Mouse (Mus musculus): ENCODE data around the gene Sema6c. TPM values are rescaled to one million over a fixed set of nuclear protein-coding genes. Genes with fewer than 3 reads are reported as not detected.
A peak's percentile ranks its signal among the peaks of the same experiment; 100 is the strongest.

Gene Sema6c
- polyA plus RNA-seq, 1 experiment from 2014 or later = 1.0 TPM

GRCm38 (mm10) chr3:95135023-95135422 lies 25.2 kb upstream of the Sema6c start:
- 0 out of 2 replicates have a peak, but pooled peaks have one; percentile 37 for ATAC-seq
- no peak for TF ChIP-seq CTCF (IDR thresholded peaks at IDR 0.05; ENCODE audit: low read depth)
- H3K4me3 ChIP-seq (ENCODE audit: low read depth, low read length) = peak overlapping the region; percentile 33
- no peak overlapping the region for H3K9ac ChIP-seq (ENCODE audit: low read depth, low read length)
- H3K9me3 ChIP-seq (ENCODE audit: control insufficient read depth) = no peaks in the 10 kb centered on the region
- H3K4me2 ChIP-seq (replicated peaks; ENCODE audit: low read depth) = peak overlapping the region; percentile 69
- H3K36me3 ChIP-seq (ENCODE audit: control insufficient read depth, insufficient read depth) = peaks cover 17% of the 10 kb centered on the region
- H3K27ac ChIP-seq (ENCODE audit: low read depth, low read length) = peak overlapping the region; percentile 46; the same call in 1 of the 2 replicates
- no peaks in the 10 kb centered on the region for H3K27me3 ChIP-seq (replicated peaks; ENCODE audit: control insufficient read depth, insufficient read depth, low read length)
- H3K4me1 ChIP-seq (replicated peaks; ENCODE audit: control insufficient read depth, insufficient read depth, low read length) = peaks cover 7% of the 10 kb centered on the region; the same call in 1 of the 2 replicates
- 8% methylated on average over 6 of the region's 6 CpGs for WGBS

- H3K9ac ChIP-seq (ENCODE audit: low read depth, low read length) = no peak overlapping the region
- H3K9me3 ChIP-seq (ENCODE audit: control insufficient read depth) = no peaks in the 10 kb centered on the region
- 0 out of 2 replicates have a peak overlapping the region, but pooled peaks have one; percentile 46 for H3K27ac ChIP-seq (ENCODE audit: low read depth, low read length)
- H3K4me1 ChIP-seq (replicated peaks; ENCODE audit: control insufficient read depth, insufficient read depth, low read length) = peaks cover 7% of the 10 kb centered on the region; the same call in 1 of the 2 replicates
- peaks cover 21% of the 10 kb centered on the region for H3K36me3 ChIP-seq (ENCODE audit: control insufficient read depth, insufficient read depth)
- no peaks in the 10 kb centered on the region for H3K27me3 ChIP-seq (replicated peaks; ENCODE audit: control insufficient read depth, insufficient read depth, low read length)
- H3K4me2 ChIP-seq (replicated peaks; ENCODE audit: low read depth) = peak overlapping the region; percentile 69
- no peak for ATAC-seq
- 72% methylated on average over 7 of the region's 7 CpGs for WGBS
- H3K4me3 ChIP-seq (ENCODE audit: low read depth, low read length) = no peak overlapping the region; the same call in 1 of the 2 replicates
- 0 out of 2 replicates have a peak, but pooled peaks have one; percentile 6 for TF ChIP-seq CTCF (IDR thresholded peaks at IDR 0.05; ENCODE audit: low read depth)
These were observed 24.7 kb upstream of the Sema6c start for GRCm38 (mm10) chr3:95135433-95136052.

- Histone ChIP-seq H3K9me3 (ENCODE audit: control insufficient read depth) (no peaks in the 10 kb centered on the region), H3K9ac (ENCODE audit: low read depth, low read length) (no peak overlapping the region), H3K4me2 (replicated peaks; ENCODE audit: low read depth) (no peak overlapping the region), H3K27me3 (replicated peaks; ENCODE audit: control insufficient read depth, insufficient read depth, low read length) (no peaks in the 10 kb centered on the region), H3K4me3 (ENCODE audit: low read depth, low read length) (no peak overlapping the region), H3K36me3 (ENCODE audit: control insufficient read depth, insufficient read depth) (peaks cover 17% of the 10 kb centered on the region), H3K27ac (ENCODE audit: low read depth, low read length) (no peak overlapping the region), H3K4me1 (replicated peaks; ENCODE audit: control insufficient read depth, insufficient read depth, low read length) (peaks cover 7% of the 10 kb centered on the region; the same call in 1 of the 2 replicates)
- no peak for TF ChIP-seq CTCF (IDR thresholded peaks at IDR 0.05; ENCODE audit: low read depth)
- WGBS = 73% methylated on average over 3 of the region's 3 CpGs
- no peak for ATAC-seq
These were observed 23.9 kb upstream of the Sema6c start for GRCm38 (mm10) chr3:95136336-95136735.

GRCm38 (mm10) chr3:95139586-95140288 lies 20.5 kb upstream of the Sema6c start:
- H3K27me3 ChIP-seq (replicated peaks; ENCODE audit: control insufficient read depth, insufficient read depth, low read length) = no peaks in the 10 kb centered on the region
- H3K9ac ChIP-seq (ENCODE audit: low read depth, low read length) = no peak overlapping the region
- no peak overlapping the region; the same call in 1 of the 2 replicates for H3K27ac ChIP-seq (ENCODE audit: low read depth, low read length)
- no peak overlapping the region for H3K4me3 ChIP-seq (ENCODE audit: low read depth, low read length)
- ATAC-seq = no peak
- H3K36me3 ChIP-seq (ENCODE audit: control insufficient read depth, insufficient read depth) = peaks cover 17% of the 10 kb centered on the region
- WGBS = 68% methylated on average over 25 of the region's 25 CpGs
- no peaks in the 10 kb centered on the region for H3K4me1 ChIP-seq (replicated peaks; ENCODE audit: control insufficient read depth, insufficient read depth, low read length)
- no peak overlapping the region for H3K4me2 ChIP-seq (replicated peaks; ENCODE audit: low read depth)
- no peak for TF ChIP-seq CTCF (IDR thresholded peaks at IDR 0.05; ENCODE audit: low read depth)
- no peaks in the 10 kb centered on the region for H3K9me3 ChIP-seq (ENCODE audit: control insufficient read depth)

- Histone ChIP-seq H3K27me3 (replicated peaks; ENCODE audit: control insufficient read depth, insufficient read depth, low read length) (no peaks in the 10 kb centered on the region), H3K4me3 (ENCODE audit: low read depth, low read length) (no peak overlapping the region), H3K4me2 (replicated peaks; ENCODE audit: low read depth) (no peak overlapping the region), H3K9ac (ENCODE audit: low read depth, low read length) (no peak overlapping the region), H3K9me3 (ENCODE audit: control insufficient read depth) (no peaks in the 10 kb centered on the region), H3K4me1 (replicated peaks; ENCODE audit: control insufficient read depth, insufficient read depth, low read length) (no peaks in the 10 kb centered on the region), H3K36me3 (ENCODE audit: control insufficient read depth, insufficient read depth) (peaks cover 17% of the 10 kb centered on the region), H3K27ac (ENCODE audit: low read depth, low read length) (peak overlapping the region; percentile 15; the same call in 1 of the 2 replicates)
- no peak for TF ChIP-seq CTCF (IDR thresholded peaks at IDR 0.05; ENCODE audit: low read depth)
- 73% methylated on average over 18 of the region's 18 CpGs for WGBS
- no peak for ATAC-seq
These were observed 20.0 kb upstream of the Sema6c start for GRCm38 (mm10) chr3:95140289-95140595.

- Histone ChIP-seq H3K4me3 (ENCODE audit: low read depth, low read length) (no peak overlapping the region), H3K36me3 (ENCODE audit: control insufficient read depth, insufficient read depth) (peaks cover 17% of the 10 kb centered on the region), H3K4me1 (replicated peaks; ENCODE audit: control insufficient read depth, insufficient read depth, low read length) (no peaks in the 10 kb centered on the region), H3K27ac (ENCODE audit: low read depth, low read length) (0 out of 2 replicates have a peak overlapping the region, but pooled peaks have one; percentile 15), H3K27me3 (replicated peaks; ENCODE audit: control insufficient read depth, insufficient read depth, low read length) (no peaks in the 10 kb centered on the region), H3K9me3 (ENCODE audit: control insufficient read depth) (no peaks in the 10 kb centered on the region), H3K4me2 (replicated peaks; ENCODE audit: low read depth) (no peak overlapping the region), H3K9ac (ENCODE audit: low read depth, low read length) (no peak overlapping the region)
- no peak for ATAC-seq
- TF ChIP-seq CTCF (IDR thresholded peaks at IDR 0.05; ENCODE audit: low read depth) = no peak
- 94% methylated on average over 6 of the region's 6 CpGs for WGBS
These were observed 19.5 kb upstream of the Sema6c start for GRCm38 (mm10) chr3:95140795-95141194.
